Mouse (Mus musculus): ENCODE measurements around the gene Dtx4. TPM values are rescaled to one million over a fixed set of nuclear protein-coding genes. Genes with fewer than 3 reads are reported as not detected.

Gene Dtx4
- polyA plus RNA-seq, 1 experiment from 2014 or later = 5.8 TPM

DNA sequence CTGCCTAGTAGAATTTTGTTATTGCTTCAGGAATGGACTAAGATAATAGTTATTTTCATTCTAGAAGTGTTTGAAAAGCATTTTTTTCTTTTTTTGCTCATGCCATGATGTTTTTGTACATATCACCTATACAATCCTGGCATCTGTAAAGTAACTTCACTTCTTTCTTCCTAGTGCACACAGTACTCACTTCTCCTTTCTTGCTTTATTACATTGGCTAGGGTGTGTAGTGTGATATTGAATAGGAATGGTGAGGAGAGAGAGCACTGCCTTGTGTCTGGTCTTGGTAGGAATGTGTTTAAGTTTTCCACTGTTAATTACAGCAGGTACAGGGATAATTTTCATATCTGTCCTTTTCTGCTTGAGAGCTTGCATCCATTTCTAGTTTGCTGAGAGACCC is 13.4 kb upstream of the Dtx4 start:
- H3K9ac ChIP-seq = no peak overlapping the region
- H3K4me1 ChIP-seq = no peaks in the 10 kb centered on the region
- ATAC-seq (ENCODE audit: low FRiP score, low read depth) = no peak
- no peak overlapping the region for H3K4me3 ChIP-seq
- H3K9me3 ChIP-seq = no peaks in the 10 kb centered on the region
- H3K27ac ChIP-seq = no peak overlapping the region
- H3K36me3 ChIP-seq = no peaks in the 10 kb centered on the region
- H3K4me2 ChIP-seq (replicated peaks) = no peak overlapping the region
- H3K27me3 ChIP-seq = peaks cover 6% of the 10 kb centered on the region; the same call in 1 of the 2 replicates

- H3K9me3 ChIP-seq = no peaks in the 10 kb centered on the region
- ATAC-seq (ENCODE audit: low FRiP score, low read depth) = no peak
- H3K9ac ChIP-seq = no peak overlapping the region
- no peaks in the 10 kb centered on the region for H3K36me3 ChIP-seq
- WGBS = 86% methylated on average over 7 of the region's 7 CpGs
- H3K4me3 ChIP-seq = no peak overlapping the region
- peaks cover 11% of the 10 kb centered on the region for H3K4me1 ChIP-seq
- no peak overlapping the region for H3K27ac ChIP-seq
- no peak overlapping the region for H3K4me2 ChIP-seq (replicated peaks)
- H3K27me3 ChIP-seq = peaks cover 12% of the 10 kb centered on the region
Observed at GRCm38 (mm10) chr19:12502756-12503155, 1.5 kb upstream of the Dtx4 start.

- peak; percentile 49 for ATAC-seq (ENCODE audit: low FRiP score, low read depth)
- peaks cover 11% of the 10 kb centered on the region for H3K4me1 ChIP-seq
- peak overlapping the region; percentile 77 for H3K27ac ChIP-seq
- H3K27me3 ChIP-seq = peaks cover 12% of the 10 kb centered on the region
- H3K9me3 ChIP-seq = no peaks in the 10 kb centered on the region
- H3K4me2 ChIP-seq (replicated peaks) = peak overlapping the region; percentile 92
- H3K9ac ChIP-seq = peak overlapping the region; percentile 86
- H3K36me3 ChIP-seq = no peaks in the 10 kb centered on the region
- WGBS = under 1% methylated on average over 33 of the region's 38 CpGs
- peak overlapping the region; percentile 79 for H3K4me3 ChIP-seq
Observed at GRCm38 (mm10) chr19:12500881-12501311, 358 bp downstream of the Dtx4 start.

DNA sequence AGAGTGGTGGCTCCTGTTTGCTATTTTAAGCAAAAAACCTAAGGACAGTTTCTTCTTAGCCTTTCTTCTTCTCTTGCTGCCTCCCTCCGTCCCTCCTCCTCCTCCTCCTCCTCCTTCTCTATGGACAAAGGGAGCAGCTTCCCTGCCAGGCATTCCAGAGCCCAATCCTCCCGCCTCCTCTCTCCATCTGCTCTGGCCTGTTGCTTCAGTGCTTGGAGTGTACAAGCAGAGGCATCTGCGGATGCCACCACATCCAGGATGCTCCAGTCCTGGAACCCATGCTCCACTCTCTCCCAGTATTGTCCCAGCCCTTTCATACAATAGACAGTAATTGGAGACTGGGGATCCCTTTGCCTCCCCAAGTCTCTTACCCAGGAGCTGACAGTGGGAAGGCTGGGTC is 1.1 kb downstream of the Dtx4 start:
- H3K36me3 ChIP-seq = no peaks in the 10 kb centered on the region
- H3K27me3 ChIP-seq = peaks cover 12% of the 10 kb centered on the region
- peak overlapping the region; percentile 39; the same call in 1 of the 2 replicates for H3K9ac ChIP-seq
- peak overlapping the region; percentile 92 for H3K4me2 ChIP-seq (replicated peaks)
- peaks cover 11% of the 10 kb centered on the region for H3K4me1 ChIP-seq
- peak overlapping the region; percentile 79 for H3K4me3 ChIP-seq
- no peak for ATAC-seq (ENCODE audit: low FRiP score, low read depth)
- H3K9me3 ChIP-seq = no peaks in the 10 kb centered on the region
- no peak overlapping the region for H3K27ac ChIP-seq
- 10% methylated on average over 3 of the region's 3 CpGs for WGBS

DNA sequence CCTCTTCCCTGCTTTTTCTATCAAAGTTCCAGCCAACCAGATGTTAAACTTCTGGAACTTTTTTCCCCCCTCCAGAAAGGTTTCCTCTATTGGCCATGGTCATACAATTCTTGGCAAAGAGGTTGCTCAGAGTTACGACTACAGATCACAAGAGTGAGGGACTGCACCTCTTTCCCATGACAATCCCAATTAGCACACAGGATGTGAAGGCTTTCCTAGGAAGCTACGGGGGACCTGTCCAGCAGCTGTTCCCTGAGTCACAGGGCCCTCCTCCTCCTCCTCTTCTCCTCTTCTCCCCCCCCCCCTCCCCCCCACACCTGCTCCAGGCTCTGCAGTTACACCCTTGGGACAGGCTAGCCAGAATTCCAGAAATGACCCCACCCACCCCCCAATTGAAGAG is 1.8 kb downstream of the Dtx4 start:
- Histone ChIP-seq H3K27ac (no peak overlapping the region), H3K4me2 (replicated peaks) (peak overlapping the region; percentile 92), H3K36me3 (no peaks in the 10 kb centered on the region), H3K4me3 (peak overlapping the region; percentile 79), H3K9ac (no peak overlapping the region), H3K4me1 (peaks cover 11% of the 10 kb centered on the region), H3K9me3 (no peaks in the 10 kb centered on the region), H3K27me3 (peaks cover 12% of the 10 kb centered on the region)
- 0 out of 2 replicates have a peak, but pooled peaks have one; percentile 12 for ATAC-seq (ENCODE audit: low FRiP score, low read depth)
- 19% methylated on average over 2 of the region's 2 CpGs for WGBS

DNA sequence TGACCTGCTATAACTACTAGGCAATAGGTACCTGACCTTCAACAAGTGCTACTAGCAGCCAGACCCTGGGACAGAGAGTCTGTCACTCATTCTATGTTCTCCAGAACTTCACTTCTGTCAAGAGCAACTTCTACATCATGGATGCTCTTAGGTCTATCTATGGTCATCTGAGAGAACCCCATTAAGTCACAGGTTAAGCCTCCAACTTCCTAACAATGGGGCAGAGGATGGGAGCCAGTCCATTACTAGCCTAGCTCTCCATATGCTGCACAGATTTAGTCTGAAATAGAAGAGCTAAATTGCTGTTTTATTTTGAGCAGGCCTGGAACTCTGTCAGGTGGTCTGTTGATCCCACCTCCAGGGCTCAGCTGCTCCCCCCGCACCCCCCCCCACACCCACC is 2.3 kb downstream of the Dtx4 start:
- Histone ChIP-seq H3K4me1 (peaks cover 11% of the 10 kb centered on the region), H3K4me2 (replicated peaks) (peak overlapping the region; percentile 92), H3K4me3 (no peak overlapping the region), H3K36me3 (no peaks in the 10 kb centered on the region), H3K9ac (no peak overlapping the region), H3K27ac (no peak overlapping the region), H3K27me3 (peaks cover 12% of the 10 kb centered on the region), H3K9me3 (no peaks in the 10 kb centered on the region)
- no peak for ATAC-seq (ENCODE audit: low FRiP score, low read depth)
- WGBS = 75% methylated on average over 1 of the region's 1 CpGs

DNA sequence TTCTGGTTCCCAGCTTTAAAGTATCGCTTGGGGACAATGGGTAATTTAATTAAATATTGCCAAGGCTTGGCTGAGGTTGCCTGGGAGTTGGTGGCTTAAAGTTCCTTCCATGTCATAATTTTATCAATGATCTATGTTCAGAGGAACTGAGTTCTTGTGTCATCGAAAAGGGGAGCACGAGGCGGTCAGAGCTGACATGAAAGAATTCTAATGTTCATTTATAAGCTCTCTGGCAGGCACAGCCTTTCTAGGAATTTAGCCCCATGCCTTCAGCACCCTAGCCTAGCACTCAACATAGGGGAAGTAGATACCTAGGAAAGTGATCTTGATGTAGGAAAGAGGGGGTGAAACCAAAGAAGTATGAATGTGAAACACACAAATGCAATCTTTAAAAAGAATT is 2.9 kb downstream of the Dtx4 start:
- no peaks in the 10 kb centered on the region for H3K36me3 ChIP-seq
- no peak for ATAC-seq (ENCODE audit: low FRiP score, low read depth)
- no peaks in the 10 kb centered on the region for H3K9me3 ChIP-seq
- H3K9ac ChIP-seq = no peak overlapping the region
- no peak overlapping the region for H3K4me2 ChIP-seq (replicated peaks)
- H3K27ac ChIP-seq = no peak overlapping the region
- peaks cover 11% of the 10 kb centered on the region for H3K4me1 ChIP-seq
- 86% methylated on average over 4 of the region's 4 CpGs for WGBS
- peaks cover 12% of the 10 kb centered on the region for H3K27me3 ChIP-seq
- no peak overlapping the region for H3K4me3 ChIP-seq

GRCm38 (mm10) chr19:12497909-12498308 is 3.3 kb downstream of the Dtx4 start:
- Histone ChIP-seq H3K4me2 (replicated peaks) (no peak overlapping the region), H3K9me3 (no peaks in the 10 kb centered on the region), H3K36me3 (no peaks in the 10 kb centered on the region), H3K4me1 (peaks cover 11% of the 10 kb centered on the region), H3K27ac (no peak overlapping the region), H3K27me3 (peaks cover 12% of the 10 kb centered on the region), H3K4me3 (no peak overlapping the region), H3K9ac (no peak overlapping the region)
- no peak for ATAC-seq (ENCODE audit: low FRiP score, low read depth)
- 82% methylated on average over 2 of the region's 2 CpGs for WGBS

- Histone ChIP-seq H3K4me3 (no peak overlapping the region), H3K4me2 (replicated peaks) (no peak overlapping the region), H3K4me1 (peaks cover 11% of the 10 kb centered on the region), H3K27ac (no peak overlapping the region), H3K9ac (no peak overlapping the region), H3K27me3 (peaks cover 12% of the 10 kb centered on the region), H3K9me3 (no peaks in the 10 kb centered on the region), H3K36me3 (peaks cover 10% of the 10 kb centered on the region)
- ATAC-seq (ENCODE audit: low FRiP score, low read depth) = no peak
- WGBS = 85% methylated on average over 2 of the region's 2 CpGs
Observed at GRCm38 (mm10) chr19:12496241-12496640, 5.0 kb downstream of the Dtx4 start.

DNA sequence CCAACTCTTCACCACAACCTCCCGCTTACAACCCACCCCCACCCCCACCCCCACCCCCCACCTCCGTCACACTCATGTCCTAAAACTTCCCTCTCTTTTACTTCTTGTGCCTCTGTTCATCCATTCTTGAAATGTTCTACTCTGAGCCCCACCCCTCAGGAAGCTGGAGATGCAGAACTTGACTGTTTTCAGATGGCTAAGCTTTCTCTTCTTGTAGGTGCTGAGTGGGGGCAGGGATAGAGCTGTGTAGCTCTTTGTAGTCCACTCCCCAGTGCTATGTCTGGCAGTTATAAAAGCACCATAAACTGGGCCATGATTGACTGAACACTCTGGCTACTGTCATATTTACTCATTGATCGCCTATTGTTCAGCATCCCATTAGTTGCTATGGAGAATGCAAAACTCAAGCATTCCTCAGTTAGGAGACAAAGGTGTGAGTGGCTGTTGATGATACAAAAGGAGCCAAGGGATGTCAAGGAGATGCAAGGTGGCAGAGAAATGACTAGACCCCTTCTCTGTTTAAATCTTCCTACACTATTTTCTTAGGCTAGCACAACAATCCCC is 6.2 kb downstream of the Dtx4 start:
- H3K27me3 ChIP-seq = peaks cover 4% of the 10 kb centered on the region
- ATAC-seq (ENCODE audit: low FRiP score, low read depth) = no peak
- 70% methylated on average over 3 of the region's 3 CpGs for WGBS

GRCm38 (mm10) chr19:12494187-12494458 is 7.1 kb downstream of the Dtx4 start:
- Histone ChIP-seq H3K36me3 (peaks cover 23% of the 10 kb centered on the region), H3K27ac (no peak overlapping the region), H3K27me3 (no peaks in the 10 kb centered on the region), H3K9ac (no peak overlapping the region), H3K4me1 (peaks cover under 1% of the 10 kb centered on the region), H3K4me3 (no peak overlapping the region), H3K9me3 (no peaks in the 10 kb centered on the region), H3K4me2 (replicated peaks) (no peak overlapping the region)
- WGBS = 74% methylated on average over 4 of the region's 4 CpGs
- no peak for ATAC-seq (ENCODE audit: low FRiP score, low read depth)

More for the DNA sequence above, 6.2 kb downstream of the Dtx4 start:
- peaks cover 3% of the 10 kb centered on the region for H3K4me1 ChIP-seq
- H3K9me3 ChIP-seq = no peaks in the 10 kb centered on the region
- H3K27ac ChIP-seq = no peak overlapping the region
- H3K4me3 ChIP-seq = no peak overlapping the region
- peaks cover 19% of the 10 kb centered on the region for H3K36me3 ChIP-seq
- H3K9ac ChIP-seq = no peak overlapping the region
- no peak overlapping the region for H3K4me2 ChIP-seq (replicated peaks)

DNA sequence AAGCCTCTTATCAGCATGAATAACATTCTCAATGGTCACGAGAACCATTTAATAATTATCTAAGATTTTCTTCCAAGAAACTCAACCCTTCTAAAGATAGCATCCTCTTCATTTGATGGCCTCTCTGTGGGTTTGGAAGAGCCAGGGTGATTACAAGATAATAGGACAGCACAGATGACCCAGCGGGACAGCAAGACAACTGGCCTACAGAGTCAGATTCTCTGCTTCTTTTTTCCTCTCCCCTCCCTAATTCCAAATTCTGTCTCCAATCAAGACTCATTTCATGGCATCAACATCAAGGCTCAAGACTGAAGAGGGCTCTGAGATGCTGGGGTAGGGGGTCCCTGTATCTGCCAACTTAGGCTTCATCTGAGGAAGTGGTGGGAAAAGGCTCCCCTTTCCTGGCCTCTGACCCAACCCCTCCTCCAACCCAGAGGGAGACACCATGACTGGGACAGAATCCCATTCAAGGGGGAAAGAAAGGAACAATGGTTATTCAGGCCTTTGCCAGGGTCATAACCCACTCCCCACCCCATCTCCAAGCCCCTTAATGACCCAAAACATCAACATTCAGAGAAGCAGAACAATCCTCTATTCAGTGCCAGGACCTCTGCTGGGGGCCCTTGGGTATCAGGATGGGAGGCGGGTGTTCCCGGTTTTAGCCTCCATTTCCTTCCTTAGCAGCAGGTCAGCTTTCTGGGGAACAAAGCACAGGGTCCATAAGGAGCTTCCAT is 7.6 kb downstream of the Dtx4 start:
- Histone ChIP-seq H3K27me3 (no peaks in the 10 kb centered on the region), H3K4me3 (no peak overlapping the region), H3K36me3 (peaks cover 23% of the 10 kb centered on the region), H3K9ac (no peak overlapping the region), H3K9me3 (no peaks in the 10 kb centered on the region), H3K4me1 (peaks cover 6% of the 10 kb centered on the region), H3K27ac (no peak overlapping the region), H3K4me2 (replicated peaks) (no peak overlapping the region)
- WGBS = 77% methylated on average over 4 of the region's 4 CpGs
- ATAC-seq (ENCODE audit: low FRiP score, low read depth) = no peak

DNA sequence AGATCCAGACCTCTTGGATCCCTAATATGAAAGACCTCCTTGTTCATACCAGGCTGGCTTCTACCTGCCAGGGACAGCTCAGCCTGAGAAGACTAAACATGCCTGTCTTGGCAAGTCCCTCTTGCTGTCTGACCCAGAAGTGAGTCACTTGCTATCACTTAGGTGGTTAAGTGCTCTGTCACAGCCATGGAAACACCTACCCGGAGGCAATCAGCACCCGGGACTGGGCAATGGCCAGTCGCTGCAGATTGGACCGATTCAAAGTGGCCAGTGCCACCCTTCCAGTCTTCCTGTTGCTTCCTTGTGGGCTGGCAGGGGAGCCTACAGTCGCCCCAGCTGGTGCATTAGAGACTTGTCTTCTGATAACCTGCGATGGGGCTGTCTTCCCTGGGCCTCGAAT is 9.6 kb downstream of the Dtx4 start:
- H3K4me3 ChIP-seq = no peak overlapping the region
- H3K4me1 ChIP-seq = peaks cover 12% of the 10 kb centered on the region
- H3K9ac ChIP-seq = no peak overlapping the region
- H3K9me3 ChIP-seq = no peaks in the 10 kb centered on the region
- no peak for ATAC-seq (ENCODE audit: low FRiP score, low read depth)
- peaks cover 23% of the 10 kb centered on the region for H3K36me3 ChIP-seq
- H3K27me3 ChIP-seq = no peaks in the 10 kb centered on the region
- WGBS = 93% methylated on average over 7 of the region's 7 CpGs
- no peak overlapping the region for H3K27ac ChIP-seq
- no peak overlapping the region for H3K4me2 ChIP-seq (replicated peaks)
